Mouse (Mus musculus) cerebellum, postnatal 4 days (tissue): Measurements from ENCODE around the gene Tcaf3.

ENCODE experiments used
- DNase-seq, 2 experiments: peaks; one replicate each; pipeline ENCODE4 v3.0.0; 2022; ENCODE audit warnings: low spot score in 2 of 2, mixed read lengths in 1 of 2

Tcaf3 gene

GRCm38 (mm10) chr6:42597592-42597991, at the start of gene Tcaf3:
Gene Tcaf3 (minus strand): TSS chr6:42597692.
- DNase-seq = no peak

- DNase-seq = peak; percentile 66 to 78
Measured at GRCm38 (mm10) chr6:42644912-42645549, 47.5 kb upstream of the Tcaf3 start, which contains the start of gene Tcaf2. Gene Tcaf2 (minus strand): TSS chr6:42645254.

DNA sequence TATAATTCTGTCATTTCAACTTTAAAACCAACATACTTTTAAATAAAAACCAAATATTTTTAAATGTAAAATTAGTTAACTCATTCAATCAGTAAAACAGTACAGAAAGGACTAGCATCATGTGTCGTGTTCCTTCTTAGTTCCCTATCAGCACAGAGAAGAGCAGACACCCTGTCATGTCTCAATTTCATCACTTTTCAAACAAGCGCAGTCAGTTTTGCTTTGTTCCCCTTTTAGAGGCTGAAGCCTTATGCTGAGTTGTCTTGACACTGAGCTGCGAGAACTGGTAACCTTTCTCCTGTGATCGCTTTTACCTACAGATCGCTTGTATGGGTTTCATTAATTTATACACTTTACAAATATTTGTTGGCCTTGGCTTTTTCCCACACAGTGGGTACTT, 36.9 kb upstream of the Tcaf3 start:
- no peak for DNase-seq

GRCm38 (mm10) chr6:42631395-42631794, 33.9 kb upstream of the Tcaf3 start:
- no peak for DNase-seq

DNA sequence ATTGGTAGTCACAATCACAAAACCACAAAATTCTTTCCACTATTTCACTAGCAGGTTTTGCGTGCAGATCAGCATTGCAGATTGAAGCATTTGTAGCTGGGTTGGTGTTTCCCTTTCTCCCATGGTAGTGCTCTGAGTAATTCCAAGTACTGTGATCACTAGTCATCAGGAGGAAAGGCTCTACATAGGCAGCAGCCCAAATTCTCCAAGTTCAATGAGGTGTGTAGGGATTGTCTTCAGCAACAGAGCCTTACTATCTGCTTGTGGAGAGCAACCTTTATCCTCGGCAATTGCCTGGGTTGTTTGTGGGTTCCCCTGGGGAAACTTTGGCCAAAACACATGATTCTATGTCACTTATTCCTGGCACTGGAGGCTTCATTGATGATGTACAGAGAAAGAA, 19.4 kb upstream of the Tcaf3 start:
- DNase-seq = no peak

- DNase-seq = no peak
Measured at GRCm38 (mm10) chr6:42612218-42612617, 14.7 kb upstream of the Tcaf3 start.

DNA sequence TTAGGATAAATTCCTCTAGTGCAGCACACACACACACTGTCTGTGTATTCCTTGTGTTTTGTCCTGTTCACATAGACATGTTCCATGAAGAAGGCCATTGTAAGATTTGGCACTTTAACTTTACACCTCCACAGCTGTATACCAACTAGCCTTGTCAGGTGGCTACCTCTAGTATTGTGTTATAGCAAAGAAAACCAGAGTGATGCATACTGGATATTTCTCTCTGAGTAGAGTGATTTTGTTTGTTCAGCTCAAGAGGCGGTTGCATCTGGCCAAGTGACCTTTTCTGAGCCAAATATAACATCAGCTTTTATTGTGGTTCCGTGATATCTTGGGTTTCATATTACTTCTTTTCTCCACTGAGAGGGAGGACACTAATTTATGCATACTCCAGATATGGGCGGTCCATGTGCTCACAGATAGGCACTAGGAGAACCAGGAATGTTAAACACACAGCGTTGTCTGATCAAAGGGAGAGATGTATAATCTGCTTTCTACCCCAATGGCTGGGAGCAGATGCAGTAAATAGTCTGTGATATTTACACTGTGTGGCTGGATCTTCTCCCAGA, 13.5 kb upstream of the Tcaf3 start:
- DNase-seq = no peak

- no peak for DNase-seq
Measured at GRCm38 (mm10) chr6:42593138-42593882, 4.2 kb downstream of the Tcaf3 start.

DNA sequence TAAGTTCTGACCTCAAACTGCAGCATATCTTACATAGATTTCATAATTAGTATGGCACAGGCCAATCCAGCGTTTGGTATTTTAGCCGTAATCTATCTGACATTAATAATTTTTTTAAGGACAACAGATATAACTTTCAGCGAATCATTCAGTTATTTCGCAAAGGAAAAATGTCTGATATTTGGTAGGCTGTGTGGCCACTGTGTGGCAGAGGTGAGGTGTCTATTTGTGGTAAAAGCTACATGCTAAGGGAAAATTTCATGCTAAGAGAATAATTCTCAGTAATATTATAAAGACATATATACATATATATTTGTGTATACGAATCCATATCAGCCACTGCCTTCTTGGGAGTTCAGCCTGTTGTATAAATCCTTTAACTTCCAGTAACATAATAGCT, 10.9 kb downstream of the Tcaf3 start:
- DNase-seq = no peak

GRCm38 (mm10) chr6:42583488-42583872, 14.0 kb downstream of the Tcaf3 start:
- DNase-seq = peak; percentile 28 to 64

DNA sequence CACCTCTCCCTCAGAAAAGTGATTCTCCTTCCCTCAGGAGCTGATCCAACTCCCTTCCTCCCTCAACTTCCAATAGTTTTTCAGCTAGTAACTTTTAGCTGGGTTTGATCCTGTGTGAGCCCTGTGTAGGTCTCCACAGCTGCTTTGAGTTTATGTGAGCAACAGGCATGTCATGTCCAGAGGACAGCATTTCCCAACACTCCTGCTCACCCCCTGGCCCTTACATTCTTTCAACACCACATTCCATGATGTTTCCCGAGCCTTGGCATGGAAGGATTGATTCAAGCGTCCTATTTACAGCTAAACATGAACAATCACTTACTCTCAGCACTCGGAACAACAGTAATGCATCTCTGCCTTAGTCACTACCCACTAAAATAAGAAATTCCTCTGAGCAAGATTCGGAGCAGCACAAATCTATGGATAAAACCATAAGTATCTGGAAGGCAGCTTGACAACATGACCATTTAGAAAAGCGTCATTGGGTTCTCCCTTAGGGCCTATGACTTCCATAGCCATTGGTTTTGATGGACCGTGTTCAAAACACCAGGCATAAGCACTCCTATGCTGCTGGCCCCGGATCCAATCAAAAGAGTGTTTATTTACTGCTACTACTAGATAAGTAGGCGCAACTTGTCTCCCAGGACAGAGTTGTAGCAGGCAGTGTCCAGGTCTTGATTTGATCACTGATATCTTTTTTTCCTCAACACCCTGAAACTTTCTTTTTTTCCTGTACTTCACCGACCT, 14.6 kb downstream of the Tcaf3 start:
- DNase-seq = no peak

GRCm38 (mm10) chr6:42578678-42579077, 18.8 kb downstream of the Tcaf3 start:
- DNase-seq = no peak

- DNase-seq = no peak
Measured at GRCm38 (mm10) chr6:42577433-42577832, 20.1 kb downstream of the Tcaf3 start.

GRCm38 (mm10) chr6:42568205-42568604, 29.3 kb downstream of the Tcaf3 start:
- DNase-seq = no peak

DNA sequence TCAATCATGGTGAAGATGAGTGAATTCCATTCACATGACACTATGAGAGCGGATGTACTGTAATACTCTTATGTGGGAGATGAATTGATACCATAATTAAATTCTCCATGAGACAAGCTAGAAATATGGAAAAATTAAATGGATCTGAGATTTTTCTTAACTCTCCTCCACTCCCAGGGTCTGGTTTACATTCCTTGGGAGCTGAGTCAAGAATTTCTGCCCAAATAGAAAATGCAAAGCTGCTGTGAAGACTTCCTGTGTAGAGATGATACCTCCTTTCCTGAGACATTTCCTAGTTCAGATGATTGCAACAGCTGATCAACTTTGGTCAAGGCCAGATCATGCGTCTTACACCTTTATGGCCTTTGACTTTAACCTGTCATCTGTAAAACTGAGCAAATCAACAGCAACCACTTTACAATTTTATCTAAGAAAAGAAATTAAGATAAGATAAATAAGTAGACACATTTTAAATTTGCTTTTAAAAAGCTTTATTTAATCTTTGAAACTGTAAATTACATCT, 31.4 kb downstream of the Tcaf3 start:
- no peak for DNase-seq

DNA sequence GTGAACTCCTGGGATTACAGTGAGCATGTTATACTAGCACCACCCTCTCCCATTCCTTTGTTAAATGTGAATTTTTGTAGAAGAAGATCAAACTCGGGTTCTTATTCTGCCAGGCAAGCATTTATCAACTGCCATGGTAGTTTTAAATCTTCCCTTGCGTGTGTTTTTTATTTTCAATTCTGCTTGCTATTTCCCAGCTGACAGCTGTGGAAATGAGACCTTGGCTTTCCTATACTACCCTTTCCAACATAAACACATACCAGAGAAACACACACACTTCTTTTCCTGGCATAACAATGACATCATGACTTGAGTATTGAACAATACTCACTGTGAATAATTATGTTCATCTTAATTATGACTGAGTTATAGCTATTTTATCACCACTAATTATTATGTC, 35.2 kb downstream of the Tcaf3 start:
- DNase-seq = no peak

- DNase-seq = no peak
Measured at GRCm38 (mm10) chr6:42560885-42561284, 36.6 kb downstream of the Tcaf3 start.

DNA sequence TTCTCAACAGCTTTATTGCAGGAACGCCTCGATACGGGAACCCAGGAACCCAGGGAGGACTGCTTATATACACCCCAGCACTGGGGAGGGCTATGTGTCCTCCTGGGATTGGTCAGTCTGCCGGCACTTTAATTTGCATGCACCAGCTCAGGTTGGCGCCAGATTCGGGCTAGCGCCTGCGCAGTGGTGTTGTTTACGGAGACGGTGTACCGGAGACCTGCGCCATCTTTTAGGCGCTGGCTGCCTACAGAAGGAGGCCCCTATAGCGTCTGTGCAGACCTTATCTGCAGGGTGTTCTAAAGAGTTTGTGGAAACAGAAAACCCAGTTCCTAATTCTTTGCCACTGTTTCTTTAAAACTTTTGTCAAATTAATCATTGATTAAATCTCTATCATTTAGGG, 38.9 kb downstream of the Tcaf3 start:
- DNase-seq = no peak

- DNase-seq = no peak
Measured at GRCm38 (mm10) chr6:42547461-42547860, 50.0 kb downstream of the Tcaf3 start, which contains the start of gene Olfr455. Gene Olfr455 (minus strand): TSS chr6:42547587.

DNA sequence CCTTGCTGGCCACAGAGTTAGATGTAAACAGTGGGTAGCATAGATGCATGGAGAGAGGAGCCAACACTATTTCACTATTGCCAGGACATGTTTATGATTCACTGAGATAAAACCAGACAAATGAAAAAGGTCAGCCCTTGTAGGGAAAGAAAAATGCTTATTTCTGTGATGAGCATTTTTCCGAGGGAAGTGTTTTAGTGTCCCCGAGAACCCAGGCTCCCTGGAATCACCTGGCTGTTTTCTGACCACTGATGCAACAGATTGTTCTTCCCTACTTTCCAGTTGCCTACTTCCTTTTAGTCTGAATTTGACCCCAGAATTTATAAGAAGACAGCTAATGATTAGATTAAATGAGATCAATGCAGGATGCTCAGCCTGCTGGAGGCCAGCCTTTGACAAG, 51.3 kb downstream of the Tcaf3 start:
- DNase-seq = no peak

GRCm38 (mm10) chr6:42545451-42545885, 52.0 kb downstream of the Tcaf3 start:
- no peak for DNase-seq

DNA sequence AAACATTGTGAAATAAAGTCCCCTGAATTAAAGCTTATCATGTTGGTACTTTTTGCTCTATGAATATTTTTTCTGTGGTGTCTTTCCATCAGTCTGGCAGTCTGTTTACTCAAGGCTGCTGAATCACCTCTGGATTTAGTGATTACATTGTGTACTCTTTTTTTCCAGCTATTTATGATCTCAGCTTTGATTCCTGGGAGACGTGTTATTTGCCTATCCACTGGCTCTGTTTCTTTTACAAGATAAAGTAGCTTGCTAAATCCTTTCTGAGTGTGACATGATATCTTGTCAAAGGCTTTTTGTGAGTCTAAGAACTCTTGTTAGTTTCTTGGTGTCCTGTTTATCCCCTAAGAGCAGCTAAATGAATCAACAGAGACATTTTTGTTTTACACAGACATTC, 52.6 kb downstream of the Tcaf3 start:
- DNase-seq = no peak
